Mouse (Mus musculus) midbrain, embryonic 16.5 days (tissue): ENCODE results near the gene Irf6. TPM values are rescaled to one million over a fixed set of nuclear protein-coding genes. Genes with fewer than 3 reads are reported as not detected.

Experiments used
- ATAC-seq: fragments of 200-750 bp; cut with Nextera tagmentation; 2 replicates; pipeline ENCODE4 v1.8.0; 2017; ENCODE audit warnings: moderate TSS enrichment
- H3K27ac ChIP-seq: fragments of 300-500 bp; sonication (generic); 2 replicates; pipeline ENCODE4 v1.5.1; 2014; ENCODE audit warnings: mild to moderate bottlenecking, low read length, mixed read lengths
- H3K27me3 ChIP-seq: fragments of 300-500 bp; sonication (generic); 2 replicates; pipeline ENCODE4 v1.6.1; 2014; ENCODE audit warnings: low read depth, low read length, mixed read lengths; ENCODE audit not compliant: control insufficient read depth, insufficient read depth
- H3K36me3 ChIP-seq: fragments of 300-500 bp; sonication (generic); 2 replicates; pipeline ENCODE4 v1.6.1; 2014; ENCODE audit warnings: mild to moderate bottlenecking, low read length, moderate library complexity, mixed read lengths; ENCODE audit not compliant: control insufficient read depth, insufficient read depth
- H3K4me1 ChIP-seq: fragments of 300-500 bp; sonication (generic); 2 replicates; pipeline ENCODE4 v1.6.1; 2014; ENCODE audit warnings: mild to moderate bottlenecking, low read length, mixed read lengths; ENCODE audit not compliant: control insufficient read depth, insufficient read depth
- H3K4me2 ChIP-seq: fragments of 300-500 bp; sonication (generic); 2 replicates; pipeline ENCODE4 v1.6.1; 2014; ENCODE audit warnings: mild to moderate bottlenecking, low read length, mixed read lengths
- H3K4me3 ChIP-seq: fragments of 300-500 bp; sonication (generic); 2 replicates; pipeline ENCODE4 v1.5.1; 2014; ENCODE audit warnings: low read depth, mild to moderate bottlenecking, low read length, moderate library complexity, mixed read lengths
- H3K9ac ChIP-seq: fragments of 300-500 bp; sonication (generic); 2 replicates; pipeline ENCODE4 v1.6.1; 2014; ENCODE audit warnings: low read depth, low read length, mixed read lengths
- H3K9me3 ChIP-seq: fragments of 300-500 bp; sonication (generic); replicated peaks from 2 replicates; pipeline ENCODE4 v1.6.1; 2014; ENCODE audit warnings: mild to moderate bottlenecking, low read length, mixed read lengths; ENCODE audit not compliant: control insufficient read depth, poor library complexity, severe bottlenecking
- WGBS: fragments of 180-500 bp; shearing (Covaris S2); extraction: QIAGEN DNeasy Blood & Tissue Kit; methylation state at CpG from one replicate; pipeline ENCODE4 v1.1.7; 2014; 5-methylcytosine and 5-hydroxymethylcytosine counted together
- polyA plus RNA-seq: library from polyadenylated mRNA; unstranded; fragments of >200 nt; fragmentation: Nextera tagmentation; extraction: Ambion mirVana; gene quantifications from 2 replicates; pipeline ENCODE4 v1.2.1, GENCODE M21; 2015

Irf6 gene
- polyA plus RNA-seq, 1 experiment from 2014 or later, result 0.67 TPM

DNA sequence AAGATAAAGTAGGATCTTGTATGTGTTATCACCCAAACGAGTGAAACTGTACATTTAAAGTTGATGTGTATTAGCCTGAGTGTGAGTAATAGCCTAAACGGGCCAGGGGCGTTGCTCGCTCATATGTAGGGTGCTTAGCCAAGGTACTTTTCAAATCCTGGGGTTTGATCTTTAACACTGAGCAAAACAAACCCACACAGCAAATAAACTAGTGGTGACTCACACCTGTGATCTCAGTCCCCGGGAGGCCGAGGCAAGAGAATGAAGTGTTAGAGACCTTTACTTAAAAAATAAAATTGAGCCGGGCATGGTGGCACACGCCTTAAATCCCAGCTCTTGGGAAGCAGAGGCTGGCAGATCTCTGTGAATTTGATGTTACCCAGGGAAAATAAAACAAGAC is 22.1 kb upstream of the Irf6 start:
- Histone ChIP-seq H3K36me3 (peaks cover 4% of the 10 kb centered on the region; the same call in 1 of the 2 replicates), H3K4me1 (peaks cover 14% of the 10 kb centered on the region), H3K4me3 (peak overlapping the region; percentile 67), H3K4me2 (peak overlapping the region; percentile 62), H3K27me3 (no peaks in the 10 kb centered on the region), H3K9ac (peak overlapping the region; percentile 68), H3K27ac (peak overlapping the region; percentile 82), H3K9me3 (no peaks in the 10 kb centered on the region)
- WGBS, result 87% methylated on average over 8 of the region's 8 CpGs
- peak; percentile 22; the same call in 1 of the 2 replicates for ATAC-seq

DNA sequence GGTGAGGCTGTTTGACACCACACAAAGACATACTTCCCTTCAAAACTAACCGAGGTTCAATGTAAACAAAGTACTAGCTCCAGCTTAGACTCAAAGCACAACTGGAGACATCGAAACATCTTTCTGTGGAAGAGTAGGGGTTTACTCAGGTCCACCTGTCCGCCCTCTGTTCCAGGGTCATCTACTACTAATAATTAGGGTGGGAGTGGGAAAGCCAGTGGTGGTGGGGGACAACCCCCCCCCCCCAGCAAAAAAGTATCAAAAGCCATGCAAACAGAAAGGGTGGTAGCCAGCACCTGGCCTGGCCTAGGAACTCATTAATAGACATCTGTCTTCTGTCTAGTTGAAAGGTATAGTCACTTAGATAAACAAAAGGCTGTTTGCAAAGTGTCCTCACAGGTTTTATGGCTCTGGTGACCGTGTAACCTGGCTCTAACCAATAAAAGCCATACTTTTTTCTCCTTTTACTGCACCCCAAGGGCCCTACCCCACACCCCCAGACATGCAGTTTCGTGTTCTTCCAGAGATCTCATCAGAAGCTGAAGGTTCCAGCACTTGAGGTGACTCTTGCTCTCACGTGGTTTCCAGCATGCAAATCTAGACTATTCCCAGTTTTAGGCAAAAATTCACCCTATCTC is 21.5 kb upstream of the Irf6 start:
- Histone ChIP-seq H3K27me3 (no peaks in the 10 kb centered on the region; the same call in 1 of the 2 replicates), H3K4me3 (no peak overlapping the region), H3K36me3 (peaks cover 4% of the 10 kb centered on the region; the same call in 1 of the 2 replicates), H3K4me1 (peaks cover 14% of the 10 kb centered on the region), H3K4me2 (no peak overlapping the region), H3K9me3 (no peaks in the 10 kb centered on the region), H3K27ac (no peak overlapping the region), H3K9ac (no peak overlapping the region)
- WGBS, result 90% methylated on average over 6 of the region's 6 CpGs
- ATAC-seq, result no peak

DNA sequence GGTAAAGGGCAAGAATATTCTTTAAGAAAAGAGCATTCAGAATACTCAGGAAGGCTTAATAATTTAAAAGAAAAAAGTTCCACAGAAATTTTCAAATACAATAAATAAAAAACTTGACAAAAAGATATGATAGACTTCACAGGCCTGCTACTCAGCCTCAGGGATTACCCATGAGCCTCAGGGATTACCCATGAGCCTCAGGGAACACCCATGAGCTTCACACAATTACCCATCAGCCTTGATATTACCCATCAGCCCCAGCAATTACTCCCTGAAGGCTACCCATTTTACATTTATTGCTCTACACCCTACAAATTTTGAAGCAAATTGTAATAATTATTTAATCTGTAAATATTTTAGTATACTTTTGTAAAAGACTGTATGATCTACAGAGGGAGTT is 20.5 kb upstream of the Irf6 start:
- no peak for ATAC-seq
- H3K4me2 ChIP-seq, result no peak overlapping the region
- H3K4me3 ChIP-seq, result no peak overlapping the region
- H3K27me3 ChIP-seq, result no peaks in the 10 kb centered on the region; the same call in 1 of the 2 replicates
- no peaks in the 10 kb centered on the region for H3K36me3 ChIP-seq
- no peak overlapping the region for H3K27ac ChIP-seq
- peaks cover 14% of the 10 kb centered on the region for H3K4me1 ChIP-seq
- H3K9ac ChIP-seq, result no peak overlapping the region
- no peaks in the 10 kb centered on the region for H3K9me3 ChIP-seq

DNA sequence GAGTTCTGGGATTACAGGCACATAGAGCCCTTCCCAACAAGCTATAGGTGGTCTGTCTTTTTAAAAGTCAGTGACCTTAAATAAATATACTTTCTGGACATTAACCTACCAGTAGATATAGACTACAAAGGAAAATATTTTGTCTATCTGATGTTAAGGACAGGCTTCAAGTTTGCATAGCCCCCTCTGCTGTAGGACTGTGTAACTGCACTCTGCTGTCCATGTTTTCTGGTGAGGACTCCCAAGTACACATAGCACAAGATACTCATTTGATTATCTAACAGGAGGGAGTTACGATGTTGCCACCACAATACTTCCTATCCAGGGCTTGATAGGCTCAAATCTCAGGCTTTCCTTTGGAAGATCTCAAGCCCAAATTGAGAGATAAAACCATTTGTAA is 19.2 kb upstream of the Irf6 start:
- Histone ChIP-seq H3K4me2 (no peak overlapping the region), H3K4me3 (no peak overlapping the region), H3K27me3 (no peaks in the 10 kb centered on the region; the same call in 1 of the 2 replicates), H3K36me3 (no peaks in the 10 kb centered on the region), H3K4me1 (peaks cover 9% of the 10 kb centered on the region), H3K9me3 (no peaks in the 10 kb centered on the region), H3K27ac (no peak overlapping the region), H3K9ac (no peak overlapping the region)
- WGBS, result 77% methylated on average over 1 of the region's 1 CpGs
- no peak for ATAC-seq

DNA sequence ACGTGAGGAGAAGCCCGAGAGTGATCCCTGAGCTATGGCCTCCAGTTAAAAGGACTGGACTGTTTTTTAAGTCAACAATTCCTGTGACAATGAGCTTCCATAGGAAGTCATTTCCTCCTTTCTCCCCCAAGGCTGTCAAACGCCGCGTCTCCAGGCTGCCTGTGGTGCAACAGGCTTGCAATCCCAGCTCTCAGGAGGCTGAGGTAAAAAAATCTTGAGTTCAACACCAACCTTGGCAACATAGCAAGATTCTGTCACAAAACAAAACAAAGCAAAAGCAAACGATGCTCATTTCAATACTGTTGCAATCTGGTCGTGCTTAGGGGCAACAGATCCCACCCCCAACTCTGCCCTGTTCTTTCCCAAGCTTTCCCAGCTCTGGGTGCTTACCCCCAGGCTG is 14.8 kb upstream of the Irf6 start:
- H3K27ac ChIP-seq, result no peak overlapping the region
- no peak overlapping the region for H3K4me3 ChIP-seq
- no peak overlapping the region for H3K9ac ChIP-seq
- no peaks in the 10 kb centered on the region for H3K36me3 ChIP-seq
- no peak for ATAC-seq
- no peak overlapping the region for H3K4me2 ChIP-seq
- 51% methylated on average over 7 of the region's 7 CpGs for WGBS
- no peaks in the 10 kb centered on the region for H3K4me1 ChIP-seq
- no peaks in the 10 kb centered on the region for H3K9me3 ChIP-seq
- no peaks in the 10 kb centered on the region; the same call in 1 of the 2 replicates for H3K27me3 ChIP-seq

DNA sequence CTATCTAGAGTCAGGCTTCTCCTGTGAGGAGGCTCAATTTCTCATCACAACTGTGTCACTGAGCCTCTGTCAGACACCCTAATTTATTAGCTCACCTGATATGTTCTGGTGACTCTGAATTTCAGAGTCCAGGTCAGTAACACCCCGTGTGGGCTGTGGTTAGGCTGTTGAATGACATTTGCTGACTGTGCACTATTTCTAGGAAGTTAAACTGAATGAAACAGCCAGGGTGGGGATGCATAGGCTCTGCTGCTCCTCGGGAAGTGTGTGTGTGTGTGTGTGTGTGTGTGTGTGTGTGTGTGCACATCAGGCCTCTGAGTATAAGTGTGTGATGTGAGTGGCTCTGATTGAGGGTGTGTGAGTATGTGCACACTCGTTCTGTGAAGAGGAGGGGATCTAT is 14.2 kb upstream of the Irf6 start:
- WGBS, result 63% methylated on average over 3 of the region's 3 CpGs
- Histone ChIP-seq H3K4me2 (no peak overlapping the region), H3K27me3 (no peaks in the 10 kb centered on the region; the same call in 1 of the 2 replicates), H3K9ac (no peak overlapping the region), H3K4me3 (no peak overlapping the region), H3K9me3 (no peaks in the 10 kb centered on the region), H3K36me3 (no peaks in the 10 kb centered on the region), H3K4me1 (no peaks in the 10 kb centered on the region), H3K27ac (no peak overlapping the region)
- ATAC-seq, result no peak

DNA sequence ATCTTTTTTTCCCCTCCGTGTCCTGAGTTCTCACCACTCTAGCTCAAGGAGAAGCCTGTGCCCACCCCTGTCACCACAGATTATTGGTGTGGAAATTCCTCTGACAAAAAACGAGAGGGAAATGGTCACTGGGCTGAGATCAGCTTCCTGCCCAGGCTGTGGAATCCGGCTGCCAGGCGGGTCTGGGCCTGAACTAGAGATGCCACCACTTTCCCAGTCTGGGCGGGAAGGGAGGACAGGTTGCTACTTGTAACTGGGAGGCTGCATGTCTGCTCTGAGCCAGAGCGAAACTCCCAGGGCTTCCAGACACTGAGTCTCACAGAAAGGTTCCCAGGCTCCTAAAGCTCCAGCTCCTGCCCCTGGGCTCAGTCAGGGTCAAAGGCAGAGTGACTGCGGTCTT is 11.8 kb upstream of the Irf6 start:
- H3K4me1 ChIP-seq, result no peaks in the 10 kb centered on the region
- H3K27ac ChIP-seq, result no peak overlapping the region
- ATAC-seq, result no peak
- no peak overlapping the region for H3K4me2 ChIP-seq
- no peak overlapping the region for H3K4me3 ChIP-seq
- H3K9me3 ChIP-seq, result no peaks in the 10 kb centered on the region
- H3K27me3 ChIP-seq, result no peaks in the 10 kb centered on the region; the same call in 1 of the 2 replicates
- H3K36me3 ChIP-seq, result no peaks in the 10 kb centered on the region
- no peak overlapping the region for H3K9ac ChIP-seq
- WGBS, result 75% methylated on average over 7 of the region's 7 CpGs

DNA sequence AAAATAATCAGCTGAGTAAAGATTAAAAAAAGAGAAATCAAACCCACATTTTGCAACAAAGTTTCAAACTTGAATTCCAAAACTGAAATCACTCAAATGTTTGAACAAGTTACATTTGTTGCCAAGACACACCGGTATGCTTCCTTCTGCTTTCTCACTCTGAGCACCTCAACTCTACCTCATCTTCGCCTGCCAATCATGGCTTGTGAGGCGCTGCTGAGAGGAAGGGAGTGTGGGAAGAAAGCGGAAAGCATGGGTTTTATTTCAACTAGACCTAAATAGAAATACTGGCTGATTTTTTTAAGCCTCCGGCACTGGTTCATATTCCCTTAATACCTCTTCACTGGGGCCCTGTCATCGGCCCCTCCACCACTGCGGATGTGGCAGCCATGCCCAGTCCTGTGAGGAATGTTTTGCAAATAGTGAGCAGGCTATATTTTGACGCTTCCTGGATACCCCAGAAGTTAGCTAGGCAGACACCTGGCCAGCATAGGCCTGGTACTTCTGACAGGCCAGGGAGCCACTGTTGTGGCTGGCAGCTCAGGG is 10.3 kb upstream of the Irf6 start:
- Histone ChIP-seq H3K27me3 (no peaks in the 10 kb centered on the region), H3K4me3 (no peak overlapping the region), H3K9me3 (no peaks in the 10 kb centered on the region), H3K9ac (no peak overlapping the region), H3K4me1 (no peaks in the 10 kb centered on the region), H3K27ac (no peak overlapping the region), H3K4me2 (no peak overlapping the region), H3K36me3 (no peaks in the 10 kb centered on the region)
- 88% methylated on average over 8 of the region's 8 CpGs for WGBS
- ATAC-seq, result no peak

DNA sequence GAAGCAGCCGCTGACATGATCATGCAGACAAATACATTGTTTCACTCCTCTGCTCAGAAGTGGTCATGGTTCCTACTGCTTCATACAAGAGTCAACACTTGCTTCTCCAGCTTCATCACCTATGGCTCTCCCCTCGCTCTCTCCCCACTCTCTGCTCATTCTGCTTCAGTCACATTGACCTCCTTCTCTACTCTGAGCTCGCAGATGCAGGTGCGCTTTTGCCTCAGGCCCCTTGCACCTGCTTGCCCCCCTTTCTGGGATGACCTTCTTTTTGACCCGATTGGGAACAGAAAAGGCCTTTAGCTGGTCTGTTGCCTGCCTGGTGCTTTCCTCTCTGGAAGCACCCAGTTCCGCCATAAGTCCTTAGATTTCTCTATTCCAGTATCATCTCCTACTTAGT is 8.4 kb upstream of the Irf6 start:
- 94% methylated on average over 6 of the region's 6 CpGs for WGBS
- ATAC-seq, result no peak

More for the DNA sequence above, 8.4 kb upstream of the Irf6 start:
- Histone ChIP-seq H3K4me2 (no peak overlapping the region), H3K4me3 (no peak overlapping the region), H3K4me1 (no peaks in the 10 kb centered on the region), H3K36me3 (no peaks in the 10 kb centered on the region), H3K27me3 (no peaks in the 10 kb centered on the region), H3K9ac (no peak overlapping the region), H3K27ac (no peak overlapping the region), H3K9me3 (no peaks in the 10 kb centered on the region)
